In the genomic region with DNA sequence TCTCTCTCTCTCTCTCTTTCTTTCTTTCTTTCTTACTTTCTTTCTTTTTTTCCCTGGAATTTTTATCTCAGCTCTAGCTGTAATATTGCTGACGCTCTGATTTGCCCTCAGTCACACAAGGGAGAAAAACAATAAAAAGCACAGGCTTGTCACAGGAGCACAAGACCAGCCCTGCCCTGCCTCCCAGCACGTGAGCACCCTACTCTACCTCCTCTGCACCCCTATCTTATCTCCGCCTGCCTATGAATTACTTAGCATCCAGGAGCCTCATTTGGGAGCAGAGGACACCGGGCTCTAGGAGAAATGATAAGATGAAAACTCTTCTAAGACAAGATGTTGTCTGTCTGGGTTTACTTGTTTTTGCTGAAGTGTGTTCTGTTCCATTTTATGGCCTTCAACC, we compare ENCODE assay signal across 17 mouse cellular contexts. TPM values are rescaled to one million over a fixed set of nuclear protein-coding genes. Genes with fewer than 3 reads are reported as not detected.
DNase-seq lines count a peak whose midpoint lies in the region; ATAC-seq and TF ChIP-seq lines count a peak whose summit lies in the region.
"Had no signal": no experiment of that assay in that cellular context is flagged by ENCODE, and none has a peak within 500 bp of the region (broad histone marks: within the 10 kb centered on the region; RNA-seq: fewer than 3 reads in every experiment).

No protein-coding gene starts in this region.

- peaks cover 4% of the 10 kb centered on the region; the same call in 1 of the 2 replicates for H3K4me1 ChIP-seq in intestine, embryonic 15.5 days (replicated peaks)
- no peaks in the 10 kb centered on the region for H3K4me1 ChIP-seq in intestine, postnatal 0 days (replicated peaks; ENCODE audit: control insufficient read depth, insufficient read depth, low read length)
- no peaks in the 10 kb centered on the region; the same call in none of the 2 replicates for H3K4me1 ChIP-seq in liver, embryonic 16.5 days (ENCODE audit: control insufficient read depth, low read depth, low read length)
- H3K4me1 ChIP-seq in liver, embryonic 11.5 days (replicated peaks; ENCODE audit: control insufficient read depth, insufficient read depth, low read length) = no peaks in the 10 kb centered on the region
- H3K4me1 ChIP-seq in intestine, embryonic 16.5 days (ENCODE audit: control insufficient read depth, insufficient read depth, low read length) = peaks cover 5% of the 10 kb centered on the region; the same call in 1 of the 2 replicates
- H3K4me1 ChIP-seq: forebrain, embryonic 15.5 days had no signal

- WGBS in intestine, embryonic 15.5 days = 49% methylated on average over 4 of the region's 4 CpGs
- WGBS in intestine, postnatal 0 days = 33% methylated on average over 4 of the region's 4 CpGs
- WGBS in liver, embryonic 16.5 days (ENCODE audit: insufficient replicate concordance) = 26% methylated on average over 4 of the region's 4 CpGs
- 36% methylated on average over 4 of the region's 4 CpGs for WGBS in liver, embryonic 11.5 days
- WGBS in intestine, embryonic 16.5 days = 50% methylated on average over 4 of the region's 4 CpGs

- peak; percentile 82 for ATAC-seq in intestine, embryonic 15.5 days
- no peak for ATAC-seq in intestine, postnatal 0 days
- ATAC-seq in liver, embryonic 16.5 days (ENCODE audit: low read depth) = peak; percentile 67
- no peak; the same call in 1 of the 2 replicates for ATAC-seq in liver, embryonic 11.5 days (replicated peaks; ENCODE audit: low FRiP score)
- ATAC-seq in intestine, embryonic 16.5 days = peak; percentile 85
- ATAC-seq: forebrain, embryonic 15.5 days had no signal

- no peak overlapping the region for H3K4me3 ChIP-seq in intestine, embryonic 15.5 days (replicated peaks)
- H3K4me3 ChIP-seq in intestine, postnatal 0 days (ENCODE audit: low read depth, low read length) = no peak overlapping the region
- no peak overlapping the region for H3K4me3 ChIP-seq in liver, embryonic 16.5 days (ENCODE audit: low read depth, low read length)
- no peak overlapping the region for H3K4me3 ChIP-seq in liver, embryonic 11.5 days (ENCODE audit: low read depth, low read length)
- H3K4me3 ChIP-seq in intestine, embryonic 16.5 days (ENCODE audit: low read length) = no peak overlapping the region
- H3K4me3 ChIP-seq: embryonic facial prominence, embryonic 12.5 days; forebrain, embryonic 15.5 days had no signal

- H3K9ac ChIP-seq in intestine, embryonic 15.5 days = no peak overlapping the region
- H3K9ac ChIP-seq in intestine, postnatal 0 days (ENCODE audit: low read depth, low read length) = no peak overlapping the region
- H3K9ac ChIP-seq in liver, embryonic 16.5 days (ENCODE audit: low read depth, low read length) = no peak overlapping the region
- no peak overlapping the region for H3K9ac ChIP-seq in liver, embryonic 11.5 days (ENCODE audit: low read depth, low read length)
- no peak overlapping the region for H3K9ac ChIP-seq in intestine, embryonic 16.5 days (ENCODE audit: low read depth, low read length)
- H3K9ac ChIP-seq: embryonic facial prominence, embryonic 12.5 days; forebrain, embryonic 15.5 days; hindbrain, embryonic 14.5 days had no signal

- TF ChIP-seq CTCF in intestine, postnatal 0 days (IDR thresholded peaks at IDR 0.05; ENCODE audit: low read depth) = no peak

- DNase-seq in liver, embryonic 11.5 days (ENCODE audit: low spot score) = no peak
- no peak for DNase-seq in cerebellum, postnatal 25 days
- DNase-seq: adrenal gland, adult 8-10 months; adrenal gland, postnatal 36 days; cerebellum, adult 11 months; cerebellum, adult 8-10 months; cerebellum, postnatal 14 days; gastrocnemius, postnatal 36 days; heart, adult 18-20 months; heart, postnatal 10 days had no signal

- no peak overlapping the region for H3K4me2 ChIP-seq in intestine, embryonic 15.5 days (replicated peaks)
- no peak overlapping the region for H3K4me2 ChIP-seq in intestine, postnatal 0 days (replicated peaks; ENCODE audit: low read depth)
- H3K4me2 ChIP-seq in liver, embryonic 16.5 days (ENCODE audit: low read depth, low read length) = no peak overlapping the region
- no peak overlapping the region for H3K4me2 ChIP-seq in liver, embryonic 11.5 days
- H3K4me2 ChIP-seq in intestine, embryonic 16.5 days (ENCODE audit: low read depth, low read length) = no peak overlapping the region
- H3K4me2 ChIP-seq: embryonic facial prominence, embryonic 12.5 days; forebrain, embryonic 15.5 days; hindbrain, embryonic 14.5 days had no signal

- no peak overlapping the region for H3K27ac ChIP-seq in intestine, embryonic 15.5 days
- no peak overlapping the region for H3K27ac ChIP-seq in intestine, postnatal 0 days (ENCODE audit: low read depth, low read length)
- no peak overlapping the region for H3K27ac ChIP-seq in liver, embryonic 16.5 days (ENCODE audit: low read length)
- H3K27ac ChIP-seq in liver, embryonic 11.5 days (ENCODE audit: low read depth, low read length) = no peak overlapping the region
- H3K27ac ChIP-seq in intestine, embryonic 16.5 days (ENCODE audit: low read length) = no peak overlapping the region
- H3K27ac ChIP-seq: embryonic facial prominence, embryonic 12.5 days; forebrain, embryonic 15.5 days; hindbrain, embryonic 14.5 days had no signal

- H3K9me3 ChIP-seq in intestine, embryonic 15.5 days = no peaks in the 10 kb centered on the region
- H3K9me3 ChIP-seq in intestine, postnatal 0 days (ENCODE audit: control insufficient read depth) = no peaks in the 10 kb centered on the region
- H3K9me3 ChIP-seq in liver, embryonic 16.5 days (replicated peaks; ENCODE audit: control insufficient read depth, low read length) = no peaks in the 10 kb centered on the region
- H3K9me3 ChIP-seq in liver, embryonic 11.5 days (ENCODE audit: control insufficient read depth, low read length) = no peaks in the 10 kb centered on the region
- H3K9me3 ChIP-seq in intestine, embryonic 16.5 days (ENCODE audit: control insufficient read depth, low read length) = no peaks in the 10 kb centered on the region
- H3K9me3 ChIP-seq: embryonic facial prominence, embryonic 12.5 days; forebrain, embryonic 15.5 days had no signal

- no peaks in the 10 kb centered on the region for H3K36me3 ChIP-seq in intestine, embryonic 15.5 days
- no peaks in the 10 kb centered on the region for H3K36me3 ChIP-seq in intestine, postnatal 0 days (ENCODE audit: control insufficient read depth, insufficient read depth)
- H3K36me3 ChIP-seq in liver, embryonic 16.5 days (ENCODE audit: control insufficient read depth, insufficient read depth) = no peaks in the 10 kb centered on the region
- H3K36me3 ChIP-seq in liver, embryonic 11.5 days (ENCODE audit: control insufficient read depth, insufficient read depth, low read length) = no peaks in the 10 kb centered on the region
- H3K36me3 ChIP-seq in intestine, embryonic 16.5 days (ENCODE audit: control insufficient read depth, insufficient read depth, low read length) = no peaks in the 10 kb centered on the region
- H3K36me3 ChIP-seq: embryonic facial prominence, embryonic 12.5 days; forebrain, embryonic 15.5 days had no signal

- no peaks in the 10 kb centered on the region for H3K27me3 ChIP-seq in intestine, embryonic 15.5 days (replicated peaks)
- H3K27me3 ChIP-seq in intestine, postnatal 0 days (replicated peaks; ENCODE audit: control insufficient read depth, insufficient read depth, low read length) = no peaks in the 10 kb centered on the region
- H3K27me3 ChIP-seq in liver, embryonic 16.5 days (ENCODE audit: control insufficient read depth, insufficient read depth, low read depth, low read length) = no peaks in the 10 kb centered on the region
- no peaks in the 10 kb centered on the region for H3K27me3 ChIP-seq in liver, embryonic 11.5 days (replicated peaks; ENCODE audit: control insufficient read depth, insufficient read depth, low read length)
- no peaks in the 10 kb centered on the region for H3K27me3 ChIP-seq in intestine, embryonic 16.5 days (replicated peaks; ENCODE audit: control insufficient read depth, insufficient read depth, low read length)
- H3K27me3 ChIP-seq: embryonic facial prominence, embryonic 12.5 days; forebrain, embryonic 15.5 days had no signal

RNA-seq across cellular contexts. Expression of a gene that starts 57.1 kb away (rescaled TPM):
- polyA plus RNA-seq in intestine, embryonic 15.5 days (2015; fragmentation: Nextera tagmentation; extraction: Ambion mirVana) = 22.3 and 22.5 TPM in 2 replicates
- polyA plus RNA-seq in intestine, postnatal 0 days (2015; fragmentation: Nextera tagmentation; extraction: Ambion mirVana) = 9.6 and 12.4 TPM in 2 replicates
- 2.0 TPM in 2 replicates for polyA plus RNA-seq in liver, embryonic 16.5 days (2015; fragmentation: Nextera tagmentation; extraction: Ambion mirVana)
- polyA plus RNA-seq in liver, embryonic 11.5 days (2014; fragmentation: Nextera tagmentation; extraction: Ambion mirVana) = 4.8 and 5.6 TPM in 2 replicates
- 18.6 and 20.3 TPM in 2 replicates for polyA plus RNA-seq in intestine, embryonic 16.5 days (2015; fragmentation: Nextera tagmentation; extraction: Ambion mirVana)

Comparison
In these comparisons a context has a peak if more than half of its experiments do, and no peak if none do; other contexts are left out.
1. ATAC-seq: peak in intestine, embryonic 15.5 days (single experiment), liver, embryonic 16.5 days (single experiment) and intestine, embryonic 16.5 days (single experiment); none in intestine, postnatal 0 days (single experiment) and liver, embryonic 11.5 days (single experiment).